Mouse (Mus musculus) intestine, postnatal 0 days (tissue): Measurements from ENCODE around the gene Ms4a7. TPM values are rescaled to one million over a fixed set of nuclear protein-coding genes. Genes with fewer than 3 reads are reported as not detected.

ENCODE experiments used
- ATAC-seq: fragments of 200-750 bp; cut with Nextera tagmentation; 2 replicates; pipeline ENCODE4 v1.8.0; 2017; ENCODE audit warnings: mild to moderate bottlenecking, moderate TSS enrichment, moderate library complexity
- H3K27ac ChIP-seq: fragments of 300-500 bp; sonication (generic); 2 replicates; pipeline ENCODE4 v1.5.1; 2014; ENCODE audit warnings: mild to moderate bottlenecking, low read depth, low read length, moderate library complexity
- H3K27me3 ChIP-seq: fragments of 300-500 bp; sonication (generic); replicated peaks from 2 replicates; pipeline ENCODE4 v1.6.1; 2014; ENCODE audit warnings: low read length, mixed read lengths; ENCODE audit not compliant: control insufficient read depth, insufficient read depth
- H3K36me3 ChIP-seq: fragments of 300-500 bp; sonication (generic); 2 replicates; pipeline ENCODE4 v1.6.1; 2014; ENCODE audit warnings: mild to moderate bottlenecking, moderate library complexity; ENCODE audit not compliant: control insufficient read depth, insufficient read depth
- H3K4me1 ChIP-seq: fragments of 300-500 bp; sonication (generic); replicated peaks from 2 replicates; pipeline ENCODE4 v1.6.1; 2014; ENCODE audit warnings: antibody characterized with exemption, low read length, mixed read lengths; ENCODE audit not compliant: control insufficient read depth, insufficient read depth
- H3K4me2 ChIP-seq: fragments of 300-500 bp; sonication (generic); replicated peaks from 2 replicates; pipeline ENCODE4 v1.6.1; 2014; ENCODE audit warnings: low read depth, mild to moderate bottlenecking, moderate library complexity
- H3K4me3 ChIP-seq: fragments of 300-500 bp; sonication (generic); 2 replicates; pipeline ENCODE4 v1.5.1; 2014; ENCODE audit warnings: low read depth, low read length
- H3K9ac ChIP-seq: fragments of 300-500 bp; sonication (generic); 2 replicates; pipeline ENCODE4 v1.6.1; 2014; ENCODE audit warnings: mild to moderate bottlenecking, low read depth, low read length
- H3K9me3 ChIP-seq: fragments of 300-500 bp; sonication (generic); 2 replicates; pipeline ENCODE4 v1.6.1; 2016; ENCODE audit warnings: mixed run types; ENCODE audit not compliant: control insufficient read depth
- CTCF ChIP-seq: sonication (generic); IDR thresholded peaks from 2 replicates; pipeline ENCODE4 v1.5.1; 2016; ENCODE audit warnings: low read depth, mild to moderate bottlenecking, control low read depth, antibody characterized with exemption, moderate library complexity
- WGBS: fragments of 180-500 bp; shearing (Covaris S2); extraction: QIAGEN DNeasy Blood & Tissue Kit; methylation state at CpG from one replicate; pipeline ENCODE4 v1.1.7; 2014; 5-methylcytosine and 5-hydroxymethylcytosine counted together
- polyA plus RNA-seq: library from polyadenylated mRNA; unstranded; fragments of >200 nt; fragmentation: Nextera tagmentation; extraction: Ambion mirVana; gene quantifications from 2 replicates; pipeline ENCODE4 v1.2.1, GENCODE M21; 2015

Ms4a7 gene
- polyA plus RNA-seq, 1 experiment from 2014 or later: 10.1 TPM

DNA sequence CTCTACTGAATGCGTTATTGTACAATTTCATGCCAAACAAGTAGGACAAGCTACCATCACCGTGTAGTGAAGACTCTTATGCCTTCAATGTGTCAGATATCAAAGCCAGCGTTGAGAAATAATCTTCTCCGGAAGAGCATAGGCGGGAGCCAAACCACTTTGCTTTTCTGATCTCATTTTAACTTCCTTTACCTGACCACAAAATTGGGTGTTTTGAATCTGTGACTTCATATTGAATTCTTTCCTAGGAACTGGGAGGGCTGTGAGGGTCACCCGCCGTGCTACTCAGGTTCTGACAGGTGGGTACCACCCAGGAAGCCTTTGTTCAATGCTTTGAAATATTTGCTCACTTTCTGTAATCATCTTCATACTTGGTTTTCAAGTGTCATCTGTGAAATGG lies 19.8 kb upstream of the Ms4a7 start:
- Histone ChIP-seq H3K4me3 (no peak overlapping the region), H3K36me3 (no peaks in the 10 kb centered on the region), H3K9ac (no peak overlapping the region), H3K9me3 (no peaks in the 10 kb centered on the region), H3K4me1 (no peaks in the 10 kb centered on the region), H3K27me3 (no peaks in the 10 kb centered on the region), H3K27ac (no peak overlapping the region), H3K4me2 (no peak overlapping the region)
- WGBS: 83% methylated on average over 7 of the region's 7 CpGs
- TF ChIP-seq CTCF: no peak
- ATAC-seq: no peak

GRCm38 (mm10) chr19:11351878-11352277 lies 15.9 kb upstream of the Ms4a7 start:
- no peak overlapping the region for H3K4me3 ChIP-seq
- TF ChIP-seq CTCF: peak; percentile 62
- no peak overlapping the region for H3K4me2 ChIP-seq
- H3K36me3 ChIP-seq: no peaks in the 10 kb centered on the region
- no peaks in the 10 kb centered on the region for H3K4me1 ChIP-seq
- no peak for ATAC-seq
- no peak overlapping the region for H3K27ac ChIP-seq
- 34% methylated on average over 3 of the region's 3 CpGs for WGBS
- H3K9ac ChIP-seq: no peak overlapping the region
- H3K9me3 ChIP-seq: no peaks in the 10 kb centered on the region
- no peaks in the 10 kb centered on the region for H3K27me3 ChIP-seq

GRCm38 (mm10) chr19:11349698-11350481 lies 13.9 kb upstream of the Ms4a7 start:
- H3K4me1 ChIP-seq: no peaks in the 10 kb centered on the region
- ATAC-seq: no peak
- H3K27me3 ChIP-seq: no peaks in the 10 kb centered on the region

GRCm38 (mm10) chr19:11343992-11344391 lies 8.0 kb upstream of the Ms4a7 start:
- H3K27ac ChIP-seq: no peak overlapping the region

More at GRCm38 (mm10) chr19:11349698-11350481, 13.9 kb upstream of the Ms4a7 start:
- Histone ChIP-seq H3K4me2 (no peak overlapping the region), H3K4me3 (no peak overlapping the region), H3K36me3 (no peaks in the 10 kb centered on the region), H3K9ac (no peak overlapping the region), H3K9me3 (no peaks in the 10 kb centered on the region), H3K27ac (no peak overlapping the region)
- TF ChIP-seq CTCF: peak; percentile 65
- 52% methylated on average over 7 of the region's 7 CpGs for WGBS

DNA sequence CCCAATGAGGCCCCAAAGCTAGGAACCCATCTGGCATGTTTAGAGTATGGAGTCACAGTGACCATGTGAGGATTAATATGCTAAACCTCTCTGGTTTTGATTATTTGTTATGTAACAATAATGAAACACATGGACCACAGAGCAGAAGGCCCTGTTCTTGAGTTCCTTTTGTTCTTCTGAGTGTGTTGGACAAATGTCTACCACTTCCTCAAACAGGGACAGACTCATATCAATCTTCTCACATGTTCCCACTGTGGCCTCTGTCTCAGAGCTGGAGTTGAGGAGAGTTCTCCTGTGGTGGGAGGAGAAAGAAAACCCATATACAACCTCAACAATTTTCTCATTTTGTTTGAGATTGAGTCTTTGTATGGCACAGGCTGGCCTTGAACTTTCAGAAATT lies 7.2 kb upstream of the Ms4a7 start:
- no peaks in the 10 kb centered on the region for H3K36me3 ChIP-seq
- no peak for ATAC-seq
- no peak for TF ChIP-seq CTCF
- H3K9ac ChIP-seq: no peak overlapping the region
- H3K4me1 ChIP-seq: no peaks in the 10 kb centered on the region
- no peak overlapping the region for H3K4me2 ChIP-seq
- no peaks in the 10 kb centered on the region for H3K9me3 ChIP-seq
- no peak overlapping the region for H3K4me3 ChIP-seq
- no peak overlapping the region for H3K27ac ChIP-seq
- no peaks in the 10 kb centered on the region for H3K27me3 ChIP-seq

More at GRCm38 (mm10) chr19:11343992-11344391, 8.0 kb upstream of the Ms4a7 start:
- no peak overlapping the region for H3K4me2 ChIP-seq
- H3K9ac ChIP-seq: no peak overlapping the region
- H3K9me3 ChIP-seq: no peaks in the 10 kb centered on the region
- H3K4me3 ChIP-seq: no peak overlapping the region
- ATAC-seq: no peak
- no peaks in the 10 kb centered on the region for H3K4me1 ChIP-seq
- H3K27me3 ChIP-seq: no peaks in the 10 kb centered on the region
- peak; percentile 57 for TF ChIP-seq CTCF
- no peaks in the 10 kb centered on the region for H3K36me3 ChIP-seq

- no peak overlapping the region for H3K27ac ChIP-seq
- H3K9ac ChIP-seq: no peak overlapping the region
- TF ChIP-seq CTCF: no peak
- H3K27me3 ChIP-seq: no peaks in the 10 kb centered on the region
- no peak overlapping the region for H3K4me3 ChIP-seq
- no peaks in the 10 kb centered on the region for H3K4me1 ChIP-seq
- no peak for ATAC-seq
- no peak overlapping the region for H3K4me2 ChIP-seq
- H3K9me3 ChIP-seq: 0 out of 2 replicates have a peak, but pooled peaks cover 3% of the 10 kb centered on the region
- WGBS: 82% methylated on average over 1 of the region's 1 CpGs
- no peaks in the 10 kb centered on the region for H3K36me3 ChIP-seq
Observed at GRCm38 (mm10) chr19:11321123-11321522, 14.8 kb downstream of the Ms4a7 start.
